Mouse (Mus musculus): ENCODE measurements around the gene Sstr3.

GRCm38 (mm10) chr15:78544041-78544440 lies 444 bp downstream of the Sstr3 start:
- TF ChIP-seq POLR2A (IDR thresholded peaks at IDR 0.05; ENCODE audit: low read depth, low read length) (no peak), CTCF (IDR thresholded peaks at IDR 0.05; ENCODE audit: borderline replicate concordance, insufficient read depth, low read length) (no peak)

Data from embryonic fibroblast, embryonic 13.5 days (primary cell).